Mouse (Mus musculus) cerebellum, adult 9-10 months (tissue): ENCODE results near the gene Selenof.
A peak's percentile ranks its signal among the peaks of the same experiment; 100 is the strongest.

Source experiments
- DNase-seq: peaks from one replicate; pipeline ENCODE4 v3.0.0; 2022

Selenof gene

DNA sequence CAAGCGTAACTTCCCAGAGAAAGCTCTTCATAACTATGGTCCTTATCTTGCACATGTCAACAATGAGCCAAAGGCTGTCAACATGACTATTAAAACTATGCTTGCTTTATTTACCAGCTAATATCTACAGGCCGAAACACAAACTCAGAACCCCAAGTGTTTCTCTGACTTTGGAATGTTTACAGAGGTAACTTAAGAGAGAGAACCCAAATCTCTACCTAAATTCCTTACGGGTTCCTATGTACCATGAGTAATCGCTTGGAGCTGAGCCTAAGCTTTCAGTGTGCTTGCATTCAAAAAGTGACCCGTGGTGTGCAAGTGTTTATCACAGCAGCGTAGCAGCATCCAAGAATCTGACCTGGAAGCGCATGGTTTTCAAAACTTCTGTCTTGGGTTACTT lies 4.9 kb upstream of the Selenof start:
- no peak for DNase-seq

DNA sequence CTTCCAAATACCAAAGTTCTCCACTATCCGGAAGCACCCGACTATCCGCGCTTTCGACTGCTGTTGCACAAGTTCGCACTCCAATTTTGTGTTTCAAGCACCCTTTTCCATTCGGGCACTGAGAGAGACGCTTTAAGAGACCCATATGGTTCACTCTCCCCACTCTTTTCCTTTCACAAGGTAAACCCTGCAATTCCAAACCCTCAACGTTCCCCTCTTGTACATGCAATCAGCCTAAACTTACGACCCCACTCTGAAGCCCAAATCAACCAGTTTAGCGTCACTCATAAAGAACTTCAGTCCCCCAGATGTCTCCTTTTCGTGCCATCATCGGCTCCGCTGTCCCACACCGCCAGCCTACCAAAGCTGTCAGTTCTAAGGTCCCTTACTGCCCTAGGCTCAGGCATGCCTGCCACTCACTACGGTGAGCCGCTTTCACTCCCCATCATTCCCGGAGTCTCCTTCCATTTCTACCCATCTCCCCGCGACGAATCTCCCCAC lies 1.2 kb upstream of the Selenof start:
- peak; percentile 25 for DNase-seq

- peak; percentile 72 for DNase-seq
Observed at GRCm38 (mm10) chr3:144569401-144569971, 618 bp upstream of the Selenof start.

DNA sequence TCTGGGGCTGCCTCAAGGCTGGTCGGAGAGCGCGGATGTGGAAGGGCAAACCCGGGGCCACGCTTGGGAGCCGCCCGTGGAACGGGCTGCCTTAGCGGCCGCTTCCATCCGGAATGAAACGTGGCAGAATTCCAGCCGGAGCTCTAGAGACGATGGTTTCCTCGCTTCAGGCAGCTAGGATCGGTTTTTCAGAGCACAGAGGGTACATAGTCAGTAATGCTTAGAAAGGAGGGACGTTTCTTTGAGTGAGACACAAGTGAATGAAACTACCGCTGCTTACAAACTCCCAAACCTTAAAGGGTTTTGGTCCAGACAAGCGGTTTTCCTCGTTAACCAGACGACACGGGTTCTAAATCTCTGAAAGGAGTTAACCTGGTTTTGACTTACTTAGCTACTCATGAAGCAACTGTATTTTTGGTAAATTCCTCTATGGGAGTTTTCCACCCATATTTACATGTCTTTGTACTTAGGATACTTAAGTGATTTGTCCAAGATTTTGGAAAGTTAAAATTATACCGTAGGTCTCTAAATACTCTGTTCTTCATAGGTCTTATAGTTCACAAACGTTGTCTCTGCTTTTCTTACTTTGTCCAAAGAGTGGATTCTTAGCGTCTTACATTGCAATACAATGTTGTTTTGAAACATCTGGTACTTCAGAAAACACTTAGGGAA lies 848 bp downstream of the Selenof start:
- no peak for DNase-seq

DNA sequence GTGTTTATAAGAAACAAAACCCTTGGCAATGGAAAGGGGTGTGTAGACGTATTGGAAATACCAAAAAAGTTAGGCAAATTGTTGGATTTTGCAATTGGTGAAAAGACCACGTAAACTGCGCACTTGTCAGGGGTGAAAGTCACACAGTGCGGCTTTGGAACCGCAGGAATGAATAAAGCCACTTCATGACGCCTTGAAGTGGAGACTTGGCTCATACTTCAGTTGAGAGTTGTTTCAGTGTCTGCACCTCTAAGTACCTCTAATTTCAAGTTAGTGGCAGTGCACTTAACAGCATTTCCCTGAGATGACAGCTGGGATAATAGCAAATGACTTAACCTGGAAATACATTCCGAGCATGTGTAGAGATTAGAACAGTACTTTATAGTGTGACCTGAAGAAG lies 4.2 kb downstream of the Selenof start:
- DNase-seq, result no peak

DNA sequence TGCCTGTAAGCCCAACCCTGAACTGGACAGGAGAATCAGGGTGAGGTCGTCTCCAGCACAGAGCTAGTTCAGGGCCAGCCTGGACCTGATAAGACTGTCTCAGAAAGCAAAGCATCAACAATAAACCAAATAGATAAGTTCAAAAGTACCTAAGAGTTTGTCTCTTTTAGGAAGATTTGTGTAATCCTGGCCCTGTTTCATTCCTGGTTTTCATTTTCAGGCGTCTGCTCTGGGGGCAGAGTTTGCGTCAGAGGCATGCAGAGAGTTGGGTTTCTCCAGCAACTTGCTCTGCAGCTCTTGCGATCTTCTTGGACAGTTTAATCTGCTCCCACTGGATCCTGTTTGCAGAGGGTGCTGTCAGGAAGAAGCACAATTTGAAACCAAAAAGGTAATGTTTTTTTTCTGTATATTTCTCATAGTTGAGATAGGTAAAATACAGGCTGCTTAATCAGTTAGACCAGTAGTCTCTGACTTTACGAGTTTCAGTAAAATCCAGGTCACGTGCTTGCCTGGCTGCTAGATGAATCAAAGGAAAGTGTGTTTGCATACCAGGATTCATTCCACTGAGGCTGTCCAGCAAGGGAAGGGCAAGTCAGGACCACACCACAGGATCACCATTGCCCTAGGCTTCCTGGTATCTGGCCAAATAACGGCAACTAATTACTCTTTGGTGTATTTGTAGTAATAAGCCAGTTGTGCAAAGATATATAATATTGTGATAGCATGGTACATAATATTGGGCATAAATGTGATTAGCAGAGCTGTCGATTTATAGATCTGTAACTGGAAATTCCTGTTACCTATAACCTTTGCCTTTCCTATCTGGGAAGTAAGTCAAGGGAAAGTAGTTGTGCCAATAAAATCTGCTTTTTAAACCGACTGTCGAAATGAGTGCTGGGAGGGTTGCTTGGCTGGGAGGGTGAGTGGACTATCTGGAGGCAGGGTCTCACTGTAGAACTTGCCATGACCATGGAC lies 7.5 kb downstream of the Selenof start:
- no peak for DNase-seq

DNA sequence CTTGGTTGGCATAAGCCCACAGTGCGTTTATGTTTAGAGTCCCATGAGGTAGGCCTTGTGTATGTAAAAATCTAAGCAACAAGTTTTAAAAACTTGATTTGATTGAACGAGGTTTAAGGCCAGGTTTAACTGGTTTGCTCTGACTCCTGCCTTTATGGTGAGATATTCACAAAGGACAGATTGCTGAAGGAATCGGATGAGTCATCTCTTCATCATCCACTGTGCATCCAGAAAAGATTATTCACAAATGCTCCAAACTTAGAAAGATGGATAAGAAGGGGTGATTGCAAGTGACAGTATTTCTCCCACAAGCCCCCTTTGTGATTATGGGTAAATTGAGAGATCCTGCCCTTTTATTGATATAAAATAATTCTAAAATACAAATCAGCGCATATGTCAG lies 8.8 kb downstream of the Selenof start:
- DNase-seq, result no peak

DNA sequence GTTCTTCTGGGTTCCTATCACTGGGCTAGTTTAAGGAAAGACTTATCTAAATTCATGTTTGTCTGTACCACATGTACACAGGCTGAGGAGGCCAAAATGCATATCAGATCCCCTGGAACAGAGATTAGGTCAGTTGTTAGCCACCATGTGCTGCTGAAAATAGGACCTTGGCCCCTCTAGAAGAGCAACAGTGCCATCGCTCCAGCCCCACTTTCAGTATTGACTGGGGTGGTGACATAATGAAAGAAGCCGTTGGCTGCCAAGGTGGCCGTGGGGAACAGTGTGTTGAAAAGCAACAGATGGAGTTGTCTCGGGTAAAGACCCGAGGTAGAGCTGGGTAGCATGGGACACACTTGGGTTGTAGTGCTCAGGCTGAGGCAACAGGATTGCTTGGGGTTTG lies 9.7 kb downstream of the Selenof start:
- DNase-seq, result no peak

DNA sequence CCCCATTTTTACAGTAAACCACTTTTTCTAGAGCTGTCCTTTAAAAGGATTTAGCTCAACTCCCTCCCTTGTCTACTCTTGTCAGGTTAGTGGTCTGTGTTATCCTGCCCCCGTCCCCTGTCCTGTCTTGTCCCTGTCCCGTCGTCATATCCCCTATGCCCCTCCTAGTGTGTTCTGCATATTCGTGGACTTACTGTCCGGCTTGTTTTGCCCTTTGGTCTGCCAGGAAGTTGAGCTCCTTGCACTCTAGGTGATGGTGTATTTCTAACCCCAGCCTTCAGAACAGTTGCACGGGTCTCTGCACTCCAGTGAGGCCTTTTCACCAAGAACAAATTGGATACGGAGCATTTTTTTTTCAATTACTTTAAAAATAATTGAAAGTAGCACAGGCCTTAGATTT lies 10.2 kb downstream of the Selenof start:
- no peak for DNase-seq

GRCm38 (mm10) chr3:144581842-144582241 lies 11.7 kb downstream of the Selenof start:
- no peak for DNase-seq

DNA sequence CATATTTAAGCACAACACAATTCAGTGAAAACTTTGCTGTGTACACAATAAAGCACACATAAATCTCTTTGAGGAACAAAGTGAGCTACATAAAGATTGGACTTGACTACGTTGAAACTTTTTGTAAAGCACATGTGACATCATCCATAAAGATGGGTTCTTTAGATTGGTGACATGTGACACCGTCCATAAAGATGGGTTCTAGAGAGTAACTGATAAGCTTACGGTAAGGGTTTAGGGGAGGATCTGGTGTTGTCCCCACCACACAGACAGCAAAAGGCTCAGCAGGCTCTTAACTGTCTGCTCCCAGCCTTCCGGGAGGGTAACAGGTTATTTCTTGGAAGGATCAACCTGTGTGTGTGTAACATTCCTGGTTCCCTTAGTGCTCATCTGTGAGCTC lies 12.2 kb downstream of the Selenof start:
- no peak for DNase-seq

DNA sequence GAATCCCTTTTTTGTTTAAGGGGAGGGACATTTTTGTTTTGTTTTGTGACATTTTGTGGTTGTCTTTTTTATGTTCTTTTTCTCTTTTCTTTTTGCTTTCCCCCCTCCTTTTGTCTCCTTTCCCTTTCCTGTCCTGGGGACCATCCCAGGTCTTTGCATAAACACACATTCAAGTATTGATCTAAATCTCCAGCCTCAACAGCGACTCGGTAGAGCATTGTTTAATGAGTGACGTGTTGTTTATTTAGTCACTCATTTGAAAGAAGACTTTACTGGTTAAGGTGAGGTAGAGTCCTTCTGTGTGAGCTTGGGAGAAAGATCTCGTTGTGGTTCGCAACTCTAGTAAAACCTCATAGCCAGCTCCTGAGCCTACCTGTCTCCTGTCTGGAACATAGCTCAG lies 13.7 kb downstream of the Selenof start:
- DNase-seq, result no peak

- no peak for DNase-seq
Observed at GRCm38 (mm10) chr3:144584789-144585553, 14.9 kb downstream of the Selenof start.

DNA sequence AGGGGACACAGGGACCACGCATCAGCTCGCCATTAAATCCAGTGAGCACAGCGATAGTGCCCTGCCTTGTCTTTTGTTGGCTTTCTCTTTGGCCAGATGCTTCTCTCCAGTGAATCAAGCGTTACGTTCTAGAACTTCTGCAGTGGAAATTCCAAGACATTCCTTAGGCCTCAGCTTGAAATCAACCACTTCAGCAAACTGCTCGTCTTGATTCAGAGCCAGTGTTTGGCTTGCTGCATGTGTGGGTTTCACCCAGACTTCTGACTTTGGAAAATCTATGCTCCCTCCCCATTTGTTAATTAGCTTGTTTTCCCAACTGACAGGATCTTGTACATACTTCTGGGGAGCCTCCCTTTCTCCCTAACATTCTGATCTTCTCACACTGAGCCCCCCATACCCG lies 16.6 kb downstream of the Selenof start:
- no peak for DNase-seq

- DNase-seq, result no peak
Observed at GRCm38 (mm10) chr3:144589189-144589890, 19.2 kb downstream of the Selenof start.

DNA sequence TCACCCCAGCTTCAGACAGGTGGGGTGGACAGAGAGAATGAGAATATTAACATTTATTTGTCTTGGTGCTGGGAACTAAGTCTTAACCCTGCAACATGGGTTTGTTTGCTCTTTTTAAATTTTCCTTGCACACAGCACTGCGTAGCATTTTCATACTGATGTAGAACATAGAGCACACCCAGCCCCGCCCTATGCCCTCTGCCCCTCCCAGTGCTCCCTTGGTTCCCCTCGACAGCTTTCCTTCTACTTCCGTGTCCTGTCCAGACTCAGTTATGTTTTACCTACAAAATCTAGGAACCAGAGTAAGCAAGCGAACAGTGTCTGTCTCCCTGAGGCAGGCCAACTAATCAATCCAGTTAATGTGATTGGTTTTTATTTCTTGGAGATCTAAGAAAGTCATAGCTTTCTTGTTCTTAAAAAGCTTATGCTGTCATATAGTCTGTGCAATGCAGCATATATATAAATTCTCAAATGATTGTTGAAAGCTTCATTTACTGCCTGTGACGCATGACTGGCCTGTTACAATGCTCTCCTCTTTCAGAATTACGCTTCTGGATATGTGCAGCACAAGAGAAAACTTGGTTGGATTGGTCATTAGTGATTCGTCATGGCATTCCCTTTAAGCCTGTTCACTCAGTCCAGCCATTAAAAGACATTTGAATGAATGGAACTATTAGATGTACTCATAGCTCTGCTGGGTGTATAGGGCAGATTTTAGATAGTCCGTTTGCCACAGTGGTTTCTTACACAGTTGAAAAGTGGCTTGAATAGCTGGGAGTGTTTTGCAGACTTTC lies 23.1 kb downstream of the Selenof start:
- no peak for DNase-seq

DNA sequence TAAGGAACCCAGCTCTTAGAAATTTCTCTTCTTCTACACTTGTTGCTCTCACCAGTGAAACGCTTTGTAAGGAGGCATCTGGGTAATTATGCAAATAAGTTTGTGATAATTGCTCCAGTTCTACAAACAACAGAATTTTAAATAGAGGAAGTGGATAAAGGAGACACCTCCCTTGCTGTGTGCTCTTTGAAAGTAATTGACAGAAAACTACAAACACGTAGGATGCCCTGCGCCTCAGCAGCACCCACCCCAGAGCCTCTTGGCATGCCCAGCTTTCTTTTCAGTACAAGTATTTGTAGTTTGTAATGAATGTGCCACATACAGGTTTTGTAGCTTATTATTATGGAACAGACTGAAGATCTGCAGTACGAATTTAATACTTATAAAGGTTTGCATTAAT lies 27.0 kb downstream of the Selenof start:
- no peak for DNase-seq

DNA sequence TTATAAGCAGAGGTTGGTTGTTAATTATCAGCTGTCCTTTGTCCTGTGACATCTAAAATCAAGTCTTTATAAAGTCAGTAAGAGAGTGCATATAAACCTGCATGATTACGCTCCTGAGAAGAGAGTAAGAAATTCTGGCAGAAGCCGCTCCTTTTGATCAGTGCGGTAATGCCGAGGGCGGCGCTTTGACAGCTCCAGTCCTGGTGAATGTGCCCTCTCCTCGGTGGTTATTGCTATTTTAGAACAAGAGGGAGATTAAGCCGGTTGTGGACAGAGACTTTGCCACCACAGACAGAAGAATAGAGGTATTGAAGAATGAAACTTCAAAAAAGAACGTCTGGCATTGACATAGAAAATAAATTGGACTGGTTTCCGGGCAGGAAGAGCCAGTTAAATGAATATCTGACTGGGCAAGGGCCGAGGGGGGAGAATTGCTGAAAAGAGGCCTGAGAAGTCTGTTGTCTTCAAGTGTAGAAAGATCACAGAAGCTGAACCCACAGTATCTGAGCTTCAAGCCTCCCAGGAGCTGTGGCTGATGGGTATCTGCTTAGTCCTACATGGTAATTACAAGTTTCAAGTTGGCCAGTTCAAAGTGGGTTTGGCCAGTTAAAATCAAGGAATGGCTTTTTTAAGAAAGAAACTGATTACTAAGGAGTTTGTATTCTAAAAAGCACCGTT lies 27.8 kb downstream of the Selenof start:
- no peak for DNase-seq

DNA sequence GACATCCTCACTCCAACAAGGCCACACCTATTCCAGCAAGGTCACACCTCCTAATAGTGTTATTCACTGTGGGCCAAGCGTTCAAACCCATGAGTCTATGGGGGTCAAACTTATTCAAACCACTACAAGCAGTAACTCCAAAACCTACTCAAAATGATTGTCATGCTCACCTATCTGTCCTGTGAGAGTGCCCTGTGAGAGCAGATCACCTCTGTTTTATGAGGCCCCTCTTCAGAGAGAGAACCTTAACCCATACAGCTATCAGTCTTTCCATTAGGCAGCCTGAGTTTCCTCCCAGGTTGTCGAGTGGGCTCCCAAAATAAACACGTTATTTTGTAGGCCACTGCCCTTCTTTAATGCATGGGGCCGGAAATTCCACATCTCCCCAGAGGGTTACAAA lies 32.3 kb downstream of the Selenof start:
- no peak for DNase-seq

GRCm38 (mm10) chr3:144602819-144603218 lies 32.7 kb downstream of the Selenof start:
- no peak for DNase-seq

DNA sequence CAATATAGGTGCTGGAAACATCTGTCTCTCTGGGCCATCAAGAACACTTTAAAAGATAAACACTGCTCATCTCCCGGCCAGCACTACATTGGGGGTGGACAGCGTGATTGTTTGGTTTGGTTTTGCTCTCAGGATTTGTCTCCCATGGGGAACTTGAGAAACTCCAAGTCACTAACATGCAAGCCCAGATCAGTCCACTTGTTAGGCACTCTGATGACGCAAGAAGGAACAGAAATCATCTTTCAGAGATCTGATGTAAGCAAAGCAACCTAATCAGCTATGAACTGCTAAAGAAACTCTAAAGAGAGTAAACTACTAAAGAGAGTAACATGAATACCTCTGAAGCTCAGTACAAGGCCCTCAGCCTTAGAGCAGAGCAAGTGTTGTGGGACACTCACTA lies 33.5 kb downstream of the Selenof start:
- no peak for DNase-seq
